Mouse (Mus musculus) midbrain, postnatal 0 days (tissue): ENCODE measurements at regions not wholly inside any gene's neighbourhood (a gene's known extent, or its start where the extent isn't known, plus 50 kb on each side); places are given as distances from the start of the nearest gene placed in this dataset.

Source experiments
- ATAC-seq: fragments of 200-750 bp; cut with Nextera tagmentation; 2 replicates; pipeline ENCODE4 v1.8.0; 2017; ENCODE audit warnings: moderate number of reproducible peaks, mild to moderate bottlenecking, moderate TSS enrichment, moderate library complexity; ENCODE audit not compliant: low FRiP score
- DNase-seq: peaks from one replicate; pipeline ENCODE4 v3.0.0-alpha.2; 2015; ENCODE audit warnings: low spot score
- H3K27ac ChIP-seq: fragments of 300-500 bp; sonication (generic); 2 replicates; pipeline ENCODE4 v1.5.1; 2014; ENCODE audit warnings: low read depth, mild to moderate bottlenecking, low read length, mixed read lengths
- H3K27me3 ChIP-seq: fragments of 300-500 bp; sonication (generic); 2 replicates; pipeline ENCODE4 v1.6.1; 2014; ENCODE audit warnings: low read length, control low read depth, mixed read lengths; ENCODE audit not compliant: insufficient read depth
- H3K36me3 ChIP-seq: fragments of 300-500 bp; sonication (generic); 2 replicates; pipeline ENCODE4 v1.6.1; 2014; ENCODE audit warnings: low read length, control low read depth, mixed read lengths; ENCODE audit not compliant: insufficient read depth
- H3K4me1 ChIP-seq: fragments of 300-500 bp; sonication (generic); 2 replicates; pipeline ENCODE4 v1.6.1; 2014; ENCODE audit warnings: mild to moderate bottlenecking, control low read depth, antibody characterized with exemption, low read length, mixed read lengths; ENCODE audit not compliant: insufficient read depth
- H3K4me2 ChIP-seq: fragments of 300-500 bp; sonication (generic); 2 replicates; pipeline ENCODE4 v1.6.1; 2014; ENCODE audit warnings: low read depth, mild to moderate bottlenecking, low read length, mixed read lengths; ENCODE audit not compliant: poor library complexity, severe bottlenecking
- H3K4me3 ChIP-seq: fragments of 300-500 bp; sonication (generic); 2 replicates; pipeline ENCODE4 v1.5.1; 2014; ENCODE audit warnings: low read depth, mild to moderate bottlenecking, low read length, moderate library complexity
- H3K9ac ChIP-seq: fragments of 300-500 bp; sonication (generic); replicated peaks from 2 replicates; pipeline ENCODE4 v1.6.1; 2014; ENCODE audit warnings: mild to moderate bottlenecking, low read length, moderate library complexity, mixed read lengths; ENCODE audit not compliant: poor library complexity, severe bottlenecking
- H3K9me3 ChIP-seq: fragments of 300-500 bp; sonication (generic); 2 replicates; pipeline ENCODE4 v1.6.1; 2016; ENCODE audit warnings: low read length, control low read depth
- CTCF ChIP-seq: IDR thresholded peaks from 2 replicates; pipeline ENCODE4 v1.5.1; 2016; ENCODE audit warnings: antibody characterized with exemption, mild to moderate bottlenecking
- WGBS: fragments of 180-500 bp; shearing (Covaris S2); extraction: QIAGEN DNeasy Blood & Tissue Kit; methylation state at CpG from one replicate; pipeline ENCODE4 v1.1.7; 2014; 5-methylcytosine and 5-hydroxymethylcytosine counted together

DNA sequence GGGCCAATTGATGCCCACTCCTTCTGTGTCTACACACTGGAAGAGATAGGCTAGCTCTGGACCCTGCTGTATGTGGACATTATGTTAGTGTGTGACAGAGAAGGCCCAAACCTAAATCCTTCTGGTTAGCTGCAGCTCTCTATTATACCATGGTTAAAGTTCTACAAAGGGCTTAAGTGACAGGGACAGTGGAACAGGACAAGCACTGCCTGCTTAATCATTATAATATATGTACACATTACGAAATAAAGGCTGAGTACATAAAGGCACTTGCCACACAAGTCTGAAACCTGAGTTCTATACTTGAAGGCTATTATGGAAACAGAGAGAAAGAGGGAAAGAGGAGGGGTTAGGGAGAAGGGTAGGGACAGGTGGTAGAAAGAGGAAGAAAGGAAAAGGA, 55.2 kb downstream of the Rdh14 start:
- no peak for DNase-seq
- no peak for TF ChIP-seq CTCF
- no peaks in the 10 kb centered on the region for H3K27me3 ChIP-seq
- ATAC-seq = no peak
- H3K4me2 ChIP-seq = no peak overlapping the region
- H3K4me1 ChIP-seq = no peaks in the 10 kb centered on the region
- H3K27ac ChIP-seq = no peak overlapping the region
- no peaks in the 10 kb centered on the region for H3K36me3 ChIP-seq
- WGBS = 78% methylated on average over 1 of the region's 1 CpGs
- no peak overlapping the region for H3K4me3 ChIP-seq
- H3K9me3 ChIP-seq = no peaks in the 10 kb centered on the region
- H3K9ac ChIP-seq = no peak overlapping the region

DNA sequence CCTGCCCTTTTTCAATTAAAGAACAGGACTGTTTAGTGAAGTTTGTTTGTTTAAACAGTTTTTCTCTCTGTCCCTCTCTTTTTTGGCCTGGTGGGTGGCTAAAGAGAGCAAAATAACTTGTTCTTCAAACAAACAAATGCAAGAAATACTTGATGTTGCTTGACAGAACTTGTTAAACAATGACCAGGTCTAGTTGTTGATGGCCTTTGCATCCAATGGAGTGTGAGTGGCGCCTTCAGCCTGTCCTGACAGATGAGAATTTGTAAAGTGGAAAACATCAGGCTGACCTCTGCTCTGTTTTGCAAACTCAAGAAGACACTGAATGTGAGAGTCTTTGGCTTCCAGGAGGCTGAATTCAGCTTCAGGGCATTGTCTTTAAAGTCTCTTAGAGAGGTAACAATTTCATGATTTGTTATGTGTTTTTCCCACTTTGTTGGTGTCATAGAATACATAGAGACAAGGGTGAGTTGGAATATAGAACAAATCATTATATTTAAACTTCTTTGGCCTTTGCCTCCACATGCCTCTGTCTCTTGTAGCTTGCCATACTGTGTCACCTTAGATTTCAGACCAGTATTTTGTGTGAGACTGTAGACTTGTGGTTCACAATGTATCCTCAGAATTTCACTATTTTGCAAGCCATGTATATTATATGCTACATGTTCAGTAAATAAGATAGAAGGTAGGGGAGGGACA, 67.5 kb downstream of the Rdh14 start:
- WGBS = 85% methylated on average over 1 of the region's 1 CpGs
- no peak for ATAC-seq
- no peaks in the 10 kb centered on the region for H3K27me3 ChIP-seq
- H3K9ac ChIP-seq = no peak overlapping the region
- H3K4me3 ChIP-seq = no peak overlapping the region
- H3K27ac ChIP-seq = no peak overlapping the region
- no peak for TF ChIP-seq CTCF
- DNase-seq = no peak
- H3K36me3 ChIP-seq = no peaks in the 10 kb centered on the region
- H3K9me3 ChIP-seq = no peaks in the 10 kb centered on the region
- H3K4me1 ChIP-seq = no peaks in the 10 kb centered on the region
- H3K4me2 ChIP-seq = no peak overlapping the region

- Histone ChIP-seq H3K27ac (no peak overlapping the region), H3K36me3 (no peaks in the 10 kb centered on the region), H3K27me3 (no peaks in the 10 kb centered on the region), H3K4me3 (no peak overlapping the region), H3K9me3 (no peaks in the 10 kb centered on the region), H3K4me2 (no peak overlapping the region), H3K9ac (no peak overlapping the region), H3K4me1 (no peaks in the 10 kb centered on the region)
- 91% methylated on average over 7 of the region's 7 CpGs for WGBS
- TF ChIP-seq CTCF = no peak
- no peak for ATAC-seq
- no peak for DNase-seq
Measured at GRCm38 (mm10) chr12:10461796-10462195, 71.2 kb downstream of the Rdh14 start.

- 63% methylated on average over 3 of the region's 3 CpGs for WGBS
- H3K27me3 ChIP-seq = no peaks in the 10 kb centered on the region
- no peaks in the 10 kb centered on the region for H3K9me3 ChIP-seq
- no peaks in the 10 kb centered on the region for H3K4me1 ChIP-seq
- H3K27ac ChIP-seq = no peak overlapping the region
- H3K4me2 ChIP-seq = no peak overlapping the region
- no peak for ATAC-seq
- no peak for TF ChIP-seq CTCF
- H3K9ac ChIP-seq = no peak overlapping the region
- no peak overlapping the region for H3K4me3 ChIP-seq
- peak; percentile 8 for DNase-seq
- H3K36me3 ChIP-seq = no peaks in the 10 kb centered on the region
Measured at GRCm38 (mm10) chr12:10462956-10463355, 72.4 kb downstream of the Rdh14 start.

- H3K27me3 ChIP-seq = no peaks in the 10 kb centered on the region
- no peak overlapping the region for H3K9ac ChIP-seq
- ATAC-seq (no peak), DNase-seq (no peak)
- no peak overlapping the region for H3K27ac ChIP-seq
- H3K4me1 ChIP-seq = no peaks in the 10 kb centered on the region
- TF ChIP-seq CTCF = no peak
- H3K9me3 ChIP-seq = no peaks in the 10 kb centered on the region
- H3K4me3 ChIP-seq = no peak overlapping the region
- no peak overlapping the region for H3K4me2 ChIP-seq
- no peaks in the 10 kb centered on the region for H3K36me3 ChIP-seq
- WGBS = 80% methylated on average over 1 of the region's 1 CpGs
Measured at GRCm38 (mm10) chr12:10473986-10474385, 83.4 kb downstream of the Rdh14 start.

DNA sequence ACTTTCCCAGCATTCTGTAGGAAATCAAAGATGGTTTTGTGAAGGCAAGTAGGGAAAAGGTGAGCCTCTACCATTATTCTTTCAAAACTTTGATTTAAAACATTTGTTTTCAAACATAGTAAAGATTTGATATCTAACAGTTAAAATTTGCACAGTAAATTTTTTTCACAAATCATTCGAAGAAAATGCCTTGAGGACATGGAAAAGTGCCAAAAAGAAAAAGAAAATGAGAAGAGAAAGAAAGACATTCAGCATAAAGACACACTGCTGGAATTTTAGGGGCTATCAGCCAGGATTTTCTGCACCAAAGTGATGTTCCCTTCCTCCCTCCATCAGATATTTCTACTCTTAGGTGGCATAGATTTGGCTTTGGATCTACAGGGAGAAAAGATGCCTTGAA, 90.2 kb downstream of the Rdh14 start:
- DNase-seq = no peak
- Histone ChIP-seq H3K4me3 (no peak overlapping the region), H3K27me3 (no peaks in the 10 kb centered on the region), H3K4me2 (no peak overlapping the region), H3K27ac (no peak overlapping the region), H3K9ac (no peak overlapping the region), H3K9me3 (no peaks in the 10 kb centered on the region), H3K4me1 (no peaks in the 10 kb centered on the region), H3K36me3 (no peaks in the 10 kb centered on the region)
- no peak for TF ChIP-seq CTCF
- 41% methylated on average over 1 of the region's 1 CpGs for WGBS
- ATAC-seq = no peak
